Mouse (Mus musculus) forebrain, embryonic 15.5 days (tissue): ENCODE measurements around the gene Ski. TPM values are rescaled to one million over a fixed set of nuclear protein-coding genes. Genes with fewer than 3 reads are reported as not detected.
A peak's percentile ranks its signal among the peaks of the same experiment; 100 is the strongest.

Experiments
- ATAC-seq: fragments of 200-750 bp; cut with Nextera tagmentation; replicated peaks from 2 replicates; pipeline ENCODE4 v1.8.0; 2017; ENCODE audit warnings: mild to moderate bottlenecking, moderate TSS enrichment, moderate library complexity
- H3K27ac ChIP-seq: fragments of 300-500 bp; sonication (generic); replicated peaks from 2 replicates; pipeline ENCODE4 v1.5.1; 2015; ENCODE audit warnings: mild to moderate bottlenecking, inconsistent platforms
- H3K27me3 ChIP-seq: fragments of 300-500 bp; sonication (generic); 2 replicates; pipeline ENCODE4 v1.6.1; 2015; ENCODE audit warnings: inconsistent platforms
- H3K36me3 ChIP-seq: fragments of 300-500 bp; sonication (generic); 2 replicates; pipeline ENCODE4 v1.6.1; 2015; ENCODE audit warnings: mild to moderate bottlenecking, inconsistent platforms
- H3K4me1 ChIP-seq: fragments of 300-500 bp; sonication (generic); 2 replicates; pipeline ENCODE4 v1.6.1; 2015; ENCODE audit warnings: inconsistent platforms
- H3K4me2 ChIP-seq: fragments of 300-500 bp; sonication (generic); replicated peaks from 2 replicates; pipeline ENCODE4 v1.6.1; 2015; ENCODE audit warnings: mild to moderate bottlenecking, inconsistent platforms
- H3K4me3 ChIP-seq: fragments of 300-500 bp; sonication (generic); 2 replicates; pipeline ENCODE4 v1.5.1; 2015; ENCODE audit warnings: mild to moderate bottlenecking, inconsistent platforms
- H3K9ac ChIP-seq: fragments of 300-500 bp; sonication (generic); replicated peaks from 2 replicates; pipeline ENCODE4 v1.6.1; 2015; ENCODE audit warnings: mild to moderate bottlenecking, inconsistent platforms
- H3K9me3 ChIP-seq: fragments of 300-500 bp; sonication (generic); 2 replicates; pipeline ENCODE4 v1.6.1; 2016; ENCODE audit warnings: inconsistent platforms
- WGBS: fragments of 180-500 bp; shearing (Covaris S2); methylation state at CpG from one replicate; pipeline ENCODE4 v1.1.7; 2015; ENCODE audit warnings: mixed read lengths; 5-methylcytosine and 5-hydroxymethylcytosine counted together
- polyA plus RNA-seq: library from polyadenylated mRNA; unstranded; fragments of >200 nt; fragmentation: Nextera tagmentation; extraction: Ambion mirVana; gene quantifications from 2 replicates; pipeline ENCODE4 v1.2.1, GENCODE M21; 2015

Ski gene
- polyA plus RNA-seq, 1 experiment from 2014 or later: 14.3 TPM

- no peak overlapping the region for H3K27ac ChIP-seq
- H3K4me1 ChIP-seq: peaks cover 91% of the 10 kb centered on the region
- no peak for ATAC-seq
- H3K4me2 ChIP-seq: no peak overlapping the region; the same call in 1 of the 2 replicates
- no peak overlapping the region for H3K9ac ChIP-seq
- H3K9me3 ChIP-seq: no peaks in the 10 kb centered on the region
- H3K36me3 ChIP-seq: no peaks in the 10 kb centered on the region
- H3K27me3 ChIP-seq: no peaks in the 10 kb centered on the region
- 80% methylated on average over 12 of the region's 12 CpGs for WGBS
- no peak overlapping the region for H3K4me3 ChIP-seq
Observed at GRCm38 (mm10) chr4:155217241-155218103, 4.9 kb downstream of the Ski start.

GRCm38 (mm10) chr4:155215773-155216630 is 6.4 kb downstream of the Ski start:
- Histone ChIP-seq H3K27ac (0 out of 2 replicates have a peak overlapping the region, but pooled peaks have one; percentile 2), H3K9ac (no peak overlapping the region)

GRCm38 (mm10) chr4:155215203-155215602 is 7.2 kb downstream of the Ski start:
- Histone ChIP-seq H3K4me3 (no peak overlapping the region), H3K9me3 (no peaks in the 10 kb centered on the region), H3K4me2 (0 out of 2 replicates have a peak overlapping the region, but pooled peaks have one; percentile 0), H3K36me3 (no peaks in the 10 kb centered on the region), H3K27ac (no peak overlapping the region), H3K27me3 (no peaks in the 10 kb centered on the region), H3K4me1 (peaks cover 87% of the 10 kb centered on the region), H3K9ac (no peak overlapping the region)
- ATAC-seq: no peak
- WGBS: 55% methylated on average over 9 of the region's 9 CpGs

More at GRCm38 (mm10) chr4:155215773-155216630, 6.4 kb downstream of the Ski start:
- Histone ChIP-seq H3K36me3 (no peaks in the 10 kb centered on the region), H3K4me1 (peaks cover 94% of the 10 kb centered on the region), H3K9me3 (no peaks in the 10 kb centered on the region), H3K27me3 (no peaks in the 10 kb centered on the region), H3K4me2 (peak overlapping the region; percentile 0; the same call in 1 of the 2 replicates), H3K4me3 (no peak overlapping the region)
- ATAC-seq: no peak
- WGBS: 49% methylated on average over 12 of the region's 12 CpGs

- Histone ChIP-seq H3K27ac (no peak overlapping the region), H3K27me3 (no peaks in the 10 kb centered on the region), H3K4me3 (no peak overlapping the region), H3K36me3 (no peaks in the 10 kb centered on the region), H3K9ac (no peak overlapping the region), H3K4me2 (no peak overlapping the region), H3K4me1 (peaks cover 84% of the 10 kb centered on the region), H3K9me3 (no peaks in the 10 kb centered on the region)
- ATAC-seq: no peak
- 62% methylated on average over 10 of the region's 10 CpGs for WGBS
Observed at GRCm38 (mm10) chr4:155214793-155215192, 7.6 kb downstream of the Ski start.

GRCm38 (mm10) chr4:155214188-155214587 is 8.2 kb downstream of the Ski start:
- 49% methylated on average over 6 of the region's 6 CpGs for WGBS
- H3K4me1 ChIP-seq: peaks cover 82% of the 10 kb centered on the region
- H3K27ac ChIP-seq: peak overlapping the region; percentile 62; the same call in 1 of the 2 replicates
- H3K27me3 ChIP-seq: no peaks in the 10 kb centered on the region
- H3K9ac ChIP-seq: no peak overlapping the region
- ATAC-seq: no peak
- no peaks in the 10 kb centered on the region for H3K36me3 ChIP-seq
- H3K4me2 ChIP-seq: 0 out of 2 replicates have a peak overlapping the region, but pooled peaks have one; percentile 31
- no peak overlapping the region for H3K4me3 ChIP-seq
- H3K9me3 ChIP-seq: no peaks in the 10 kb centered on the region

- Histone ChIP-seq H3K36me3 (no peaks in the 10 kb centered on the region), H3K27me3 (no peaks in the 10 kb centered on the region), H3K4me1 (peaks cover 79% of the 10 kb centered on the region), H3K4me2 (peak overlapping the region; percentile 31), H3K9me3 (no peaks in the 10 kb centered on the region), H3K9ac (no peak overlapping the region), H3K27ac (peak overlapping the region; percentile 62), H3K4me3 (no peak overlapping the region)
- 25% methylated on average over 6 of the region's 6 CpGs for WGBS
- no peak for ATAC-seq
Observed at GRCm38 (mm10) chr4:155213752-155214054, 8.7 kb downstream of the Ski start.

GRCm38 (mm10) chr4:155213052-155213751 is 9.2 kb downstream of the Ski start:
- WGBS: 16% methylated on average over 9 of the region's 9 CpGs
- H3K9ac ChIP-seq: no peak overlapping the region
- H3K4me2 ChIP-seq: peak overlapping the region; percentile 31

GRCm38 (mm10) chr4:155209494-155209893 is 12.9 kb downstream of the Ski start:
- no peak overlapping the region for H3K4me2 ChIP-seq
- H3K36me3 ChIP-seq: no peaks in the 10 kb centered on the region
- ATAC-seq: no peak
- WGBS: 93% methylated on average over 5 of the region's 5 CpGs
- peaks cover 68% of the 10 kb centered on the region for H3K4me1 ChIP-seq
- H3K4me3 ChIP-seq: no peak overlapping the region
- no peaks in the 10 kb centered on the region for H3K9me3 ChIP-seq
- no peak overlapping the region for H3K9ac ChIP-seq
- H3K27me3 ChIP-seq: no peaks in the 10 kb centered on the region
- no peak overlapping the region for H3K27ac ChIP-seq

More at GRCm38 (mm10) chr4:155213052-155213751, 9.2 kb downstream of the Ski start:
- Histone ChIP-seq H3K36me3 (no peaks in the 10 kb centered on the region), H3K4me3 (no peak overlapping the region), H3K4me1 (peaks cover 79% of the 10 kb centered on the region), H3K27ac (peak overlapping the region; percentile 62), H3K27me3 (no peaks in the 10 kb centered on the region), H3K9me3 (no peaks in the 10 kb centered on the region)
- peak; percentile 79 for ATAC-seq

GRCm38 (mm10) chr4:155209079-155209478 is 13.3 kb downstream of the Ski start:
- no peak overlapping the region for H3K27ac ChIP-seq
- H3K27me3 ChIP-seq: no peaks in the 10 kb centered on the region
- H3K4me3 ChIP-seq: no peak overlapping the region
- no peaks in the 10 kb centered on the region for H3K36me3 ChIP-seq
- no peaks in the 10 kb centered on the region for H3K9me3 ChIP-seq
- ATAC-seq: no peak
- H3K9ac ChIP-seq: no peak overlapping the region
- H3K4me1 ChIP-seq: peaks cover 63% of the 10 kb centered on the region
- H3K4me2 ChIP-seq: no peak overlapping the region

- Histone ChIP-seq H3K36me3 (no peaks in the 10 kb centered on the region), H3K4me3 (no peak overlapping the region), H3K9ac (no peak overlapping the region), H3K4me2 (no peak overlapping the region), H3K27ac (no peak overlapping the region), H3K27me3 (no peaks in the 10 kb centered on the region), H3K9me3 (no peaks in the 10 kb centered on the region), H3K4me1 (peaks cover 59% of the 10 kb centered on the region)
- WGBS: 68% methylated on average over 7 of the region's 7 CpGs
- no peak for ATAC-seq
Observed at GRCm38 (mm10) chr4:155208613-155209012, 13.8 kb downstream of the Ski start.

GRCm38 (mm10) chr4:155207841-155208240 is 14.6 kb downstream of the Ski start:
- Histone ChIP-seq H3K4me2 (no peak overlapping the region), H3K36me3 (no peaks in the 10 kb centered on the region), H3K4me3 (no peak overlapping the region), H3K9ac (no peak overlapping the region), H3K9me3 (no peaks in the 10 kb centered on the region), H3K4me1 (peaks cover 51% of the 10 kb centered on the region), H3K27me3 (no peaks in the 10 kb centered on the region), H3K27ac (no peak overlapping the region)
- ATAC-seq: no peak
- 71% methylated on average over 3 of the region's 3 CpGs for WGBS
